Mouse (Mus musculus) mesoderm, embryonic 11.5 days (tissue): ENCODE data around the gene Dcaf7.

Experiments
- DNase-seq: peaks from one replicate; pipeline ENCODE4 v3.0.0-alpha.2; 2012; ENCODE audit warnings: low read depth, low spot score

The Dcaf7 gene

DNA sequence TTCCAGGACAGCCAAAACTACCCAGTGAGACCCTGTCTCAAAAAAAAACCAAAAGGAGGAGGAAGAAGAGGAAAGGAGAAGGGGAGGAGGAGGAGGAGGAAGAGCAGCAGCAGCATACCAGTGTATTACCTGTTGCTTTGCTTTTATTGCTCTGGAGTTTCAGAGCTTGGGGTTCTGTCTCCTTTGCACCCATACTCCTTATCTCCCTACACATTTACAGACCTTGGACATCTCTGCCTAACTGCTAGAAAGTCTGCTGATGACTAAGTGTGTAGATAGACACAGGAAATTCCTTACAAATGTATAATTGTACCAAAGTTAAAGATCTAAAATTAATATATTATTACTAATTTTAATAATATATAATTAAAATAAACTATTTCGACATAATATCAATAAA is 8.6 kb downstream of the Dcaf7 start:
- no peak for DNase-seq

DNA sequence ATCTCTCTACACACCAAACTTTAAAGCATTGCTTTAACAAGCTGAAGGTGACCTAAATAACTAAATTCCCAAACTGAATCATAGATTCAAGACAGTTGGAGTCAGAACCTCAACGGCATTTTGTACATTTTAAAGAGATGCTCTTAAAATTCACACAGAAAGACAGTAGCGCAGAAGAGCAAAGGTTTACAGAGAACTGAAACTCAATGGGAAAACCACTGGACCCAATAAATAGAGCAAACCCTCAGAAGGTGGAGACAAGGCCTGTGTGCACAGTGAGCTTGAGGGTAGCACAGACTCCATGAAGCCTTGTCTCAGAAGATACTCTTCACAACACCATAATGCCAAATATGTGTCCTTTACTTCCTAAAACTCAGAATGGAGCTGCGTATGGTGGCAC is 9.1 kb downstream of the Dcaf7 start:
- no peak for DNase-seq

DNA sequence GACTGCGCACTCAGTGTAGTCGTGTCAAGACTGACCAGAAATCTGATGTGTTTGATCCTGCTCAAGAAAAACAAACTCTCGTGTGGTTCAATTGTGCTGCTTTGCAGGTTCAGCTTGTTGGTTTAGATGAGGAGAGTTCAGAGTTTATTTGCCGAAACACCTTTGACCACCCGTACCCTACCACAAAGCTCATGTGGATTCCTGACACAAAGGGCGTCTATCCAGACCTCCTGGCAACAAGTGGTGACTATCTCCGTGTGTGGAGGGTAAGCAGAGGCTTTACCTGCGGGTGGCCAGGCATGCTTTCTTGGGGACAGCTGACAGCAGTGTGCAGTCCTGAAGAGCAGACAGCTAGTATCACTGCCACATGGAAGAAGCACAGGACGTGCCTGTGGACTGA is 9.9 kb downstream of the Dcaf7 start:
- no peak for DNase-seq

DNA sequence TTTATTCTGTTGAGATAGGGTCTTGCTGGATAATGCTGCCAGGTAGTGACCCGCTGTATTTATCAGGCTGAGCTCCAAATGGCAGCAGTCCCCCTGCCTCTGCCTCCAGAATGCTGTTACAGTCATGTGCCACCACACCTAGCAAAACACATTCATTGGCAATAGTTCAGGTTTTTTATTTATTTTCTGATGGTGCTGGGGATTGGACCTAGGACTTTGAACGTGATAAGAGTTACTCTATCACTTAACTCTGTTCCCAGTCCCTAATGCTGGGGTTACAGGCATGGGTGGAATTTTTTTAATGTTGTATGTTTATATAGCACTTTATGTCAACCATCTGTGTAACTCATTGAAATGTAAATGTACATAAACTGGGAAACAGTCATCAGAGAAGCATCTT is 17.2 kb downstream of the Dcaf7 start:
- DNase-seq, result no peak

- no peak for DNase-seq
Observed at GRCm38 (mm10) chr11:106054600-106054999, 17.9 kb downstream of the Dcaf7 start.

DNA sequence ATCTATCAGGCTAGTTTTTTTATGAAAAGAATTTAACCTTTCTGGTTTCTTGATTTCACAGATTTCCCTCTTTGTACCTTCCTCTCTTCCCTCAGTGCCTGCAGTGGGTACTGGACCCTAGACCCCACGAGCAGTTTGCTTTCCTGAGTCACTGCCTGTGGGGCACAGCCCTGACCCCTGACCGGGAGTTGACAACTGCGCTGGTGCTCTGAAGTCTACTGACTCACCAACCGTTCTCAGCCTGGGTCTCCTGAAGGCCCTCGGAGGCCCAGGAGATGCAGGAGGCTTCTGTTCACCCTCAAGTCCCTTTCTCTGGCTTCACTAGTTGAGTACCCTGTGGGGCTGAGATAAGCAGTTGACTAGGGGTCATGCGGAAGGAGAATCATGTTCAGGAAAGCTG is 18.7 kb downstream of the Dcaf7 start:
- no peak for DNase-seq

GRCm38 (mm10) chr11:106056819-106057491 is 20.3 kb downstream of the Dcaf7 start:
- no peak for DNase-seq

DNA sequence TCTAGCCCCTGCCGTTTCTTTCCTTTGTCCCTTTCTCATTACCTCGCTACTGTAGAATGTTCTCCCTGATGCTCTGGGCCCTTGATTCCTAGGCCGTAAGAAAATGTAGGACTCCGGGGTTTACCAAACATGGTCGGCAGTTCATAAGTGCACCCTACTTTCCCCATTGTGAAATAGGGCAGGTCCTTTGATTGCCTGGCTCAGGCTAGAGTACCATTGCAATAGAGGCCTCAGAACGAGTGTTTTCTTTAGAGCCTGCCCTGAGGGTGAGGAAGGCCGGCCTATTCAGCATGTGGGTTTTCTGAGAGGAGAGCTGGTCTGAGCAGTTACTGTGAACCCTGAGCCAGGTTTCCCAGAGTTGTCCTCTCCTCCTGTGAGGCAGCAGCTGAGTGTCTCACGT is 21.3 kb downstream of the Dcaf7 start:
- DNase-seq, result no peak

DNA sequence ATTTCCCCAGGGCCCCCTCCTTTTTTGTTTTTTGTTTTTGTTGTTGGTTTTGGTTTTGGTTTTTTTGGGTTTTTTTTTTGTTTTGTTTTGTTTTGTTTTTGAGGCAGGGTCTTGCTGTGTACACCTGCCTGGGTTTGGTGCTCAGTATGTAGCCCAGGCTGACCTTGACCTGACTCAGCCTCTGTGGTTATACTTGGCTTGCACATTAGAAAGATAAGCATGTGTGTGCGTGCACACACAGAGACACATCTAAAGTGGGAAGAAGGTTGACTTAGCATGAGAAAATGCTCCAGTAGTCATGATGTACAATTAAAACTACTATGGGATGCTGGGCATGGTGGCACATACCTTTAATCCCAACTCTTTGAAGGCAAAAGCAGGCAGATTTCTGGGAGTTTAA is 23.9 kb downstream of the Dcaf7 start:
- no peak for DNase-seq

DNA sequence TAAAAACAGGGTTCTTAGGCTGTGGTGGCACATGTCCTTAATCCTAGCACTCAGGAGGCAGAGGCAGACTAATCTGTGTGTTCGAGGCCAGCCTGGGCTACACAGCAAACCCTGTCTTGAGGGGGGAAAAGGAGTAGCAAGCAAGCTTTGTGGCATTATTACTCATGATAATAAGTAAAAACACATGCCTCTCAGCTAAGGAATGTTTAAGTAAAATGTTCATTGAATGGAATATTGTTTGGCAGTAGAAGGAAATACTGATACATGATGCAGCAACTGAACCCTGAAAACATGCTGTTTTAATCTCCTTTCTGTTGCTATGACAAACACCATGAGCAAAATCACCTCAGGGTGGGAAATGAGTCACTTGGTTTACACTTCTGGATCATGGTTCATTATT is 24.6 kb downstream of the Dcaf7 start:
- DNase-seq, result no peak

GRCm38 (mm10) chr11:106063756-106064155 is 27.1 kb downstream of the Dcaf7 start:
- DNase-seq, result no peak

DNA sequence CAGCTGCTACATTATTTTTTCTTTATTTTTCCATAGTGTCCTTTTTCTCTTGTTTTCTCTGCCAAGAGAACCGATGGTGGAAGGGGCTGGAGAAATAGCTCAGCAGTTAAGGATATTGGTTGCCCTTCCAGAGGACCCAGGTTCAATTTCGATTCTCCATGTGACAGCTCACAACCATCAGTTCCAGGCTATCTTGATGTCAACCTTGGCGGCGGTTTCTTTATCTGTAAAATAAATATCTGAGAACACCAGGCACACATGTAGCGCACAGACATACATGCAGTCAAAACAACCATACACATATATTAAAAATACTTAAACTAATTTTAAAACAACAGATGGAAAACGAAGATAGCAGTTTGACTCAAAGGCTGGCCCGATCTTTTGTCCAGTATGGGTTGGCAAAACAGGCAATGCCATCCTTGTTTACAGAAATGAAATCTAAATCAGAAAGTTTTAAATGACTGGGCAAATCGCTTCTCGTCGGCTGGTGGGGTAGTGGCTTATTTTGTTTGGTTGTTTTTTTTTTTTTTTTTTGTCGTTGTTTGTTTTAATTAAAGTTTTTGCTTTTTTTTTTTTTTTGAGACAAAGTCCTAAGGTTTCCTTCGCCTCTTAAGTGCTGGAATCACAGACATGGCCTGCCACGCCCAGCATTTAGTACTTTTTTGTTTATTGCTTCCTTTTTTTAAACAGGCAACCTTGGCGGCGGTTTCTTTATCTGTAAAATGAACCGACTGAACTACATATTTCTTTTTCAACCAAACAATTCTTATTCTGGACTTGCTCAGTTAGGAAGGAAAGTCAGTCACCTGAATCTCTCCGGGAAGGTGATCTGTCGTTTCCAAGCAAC is 28.6 kb downstream of the Dcaf7 start:
- DNase-seq, result no peak

DNA sequence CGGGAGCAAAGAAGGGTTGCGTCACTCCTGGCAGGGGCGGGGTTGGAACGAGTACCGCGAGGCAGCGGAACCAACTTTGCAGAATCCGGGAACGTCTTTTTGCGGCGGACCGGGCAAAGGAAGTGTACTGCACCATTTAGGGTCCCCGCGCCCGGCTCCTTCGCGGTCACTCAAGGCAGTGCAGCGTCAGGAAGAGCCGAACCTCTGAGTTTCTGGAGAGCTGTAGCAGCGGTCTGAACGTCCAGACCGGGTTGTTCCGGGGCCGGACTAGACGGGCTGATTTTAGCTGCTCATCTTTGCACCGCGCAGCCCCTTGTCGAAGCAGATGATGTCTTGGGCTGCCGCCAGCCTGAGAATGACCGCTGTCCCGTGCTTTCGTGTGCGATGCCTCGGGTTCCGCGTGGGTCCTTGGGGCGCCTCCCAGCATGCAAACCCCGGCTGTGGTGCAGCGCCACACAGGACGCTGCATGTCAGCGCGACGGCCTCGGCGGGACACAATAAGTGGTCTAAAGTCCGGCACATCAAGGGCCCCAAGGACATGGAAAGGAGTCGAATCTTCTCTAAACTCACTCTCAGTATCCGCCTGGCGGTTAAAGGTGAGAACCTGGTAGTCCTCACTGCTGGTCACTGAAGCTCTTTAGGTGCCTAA is 29.4 kb downstream of the Dcaf7 start, which contains the start of gene Taco1:
Gene Taco1 (plus strand): TSS at position 139 of the 649 bp plus-strand sequence.
- DNase-seq, result peak; percentile 95

DNA sequence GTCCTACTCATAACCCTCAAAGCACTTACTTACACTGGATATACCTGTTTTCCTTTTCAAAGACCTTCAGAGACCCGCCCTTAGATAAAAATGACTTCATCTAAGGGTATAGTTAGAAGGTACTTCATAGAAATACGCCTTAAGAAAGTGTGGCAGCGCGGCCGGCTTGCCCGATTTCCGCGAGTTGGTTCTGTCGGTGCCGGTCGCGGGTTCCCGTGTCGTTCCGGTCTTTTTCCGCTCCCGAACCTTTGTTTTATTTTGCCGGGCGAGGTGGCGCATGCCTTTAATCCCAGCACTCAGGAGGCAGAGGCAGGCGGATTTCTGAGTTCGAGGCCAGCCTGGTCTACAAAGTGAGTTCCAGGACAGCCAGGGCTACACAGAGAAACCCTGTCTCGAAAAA is 29.9 kb downstream of the Dcaf7 start:
- DNase-seq, result peak; percentile 100

DNA sequence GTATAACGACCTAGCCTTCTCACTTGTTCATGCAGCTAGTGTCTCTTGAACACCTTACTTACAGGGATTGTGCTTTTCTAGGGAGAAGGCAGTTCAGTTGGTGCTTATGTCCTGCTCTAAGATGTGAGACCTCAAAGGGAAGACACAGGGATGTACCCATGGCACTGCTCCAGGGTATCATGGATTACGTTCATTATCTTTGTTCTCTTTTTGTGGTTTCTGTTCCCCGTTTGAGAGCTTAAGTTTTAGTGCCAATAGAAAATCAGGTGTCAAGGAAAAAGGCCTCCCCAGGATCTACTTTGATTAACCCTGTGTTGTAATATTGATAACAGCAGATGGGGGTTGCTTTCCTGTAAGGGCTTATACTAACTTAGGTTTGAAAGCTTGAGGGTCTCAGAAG is 37.1 kb downstream of the Dcaf7 start:
- no peak for DNase-seq

- DNase-seq, result peak; percentile 72
Observed at GRCm38 (mm10) chr11:106076321-106076720, 39.6 kb downstream of the Dcaf7 start.

GRCm38 (mm10) chr11:106083708-106084701 is 47.3 kb downstream of the Dcaf7 start, which contains the start of gene Map3k3:
Map3k3 (plus strand) TSS chr11:106084613.
- DNase-seq, result peak; percentile 100

DNA sequence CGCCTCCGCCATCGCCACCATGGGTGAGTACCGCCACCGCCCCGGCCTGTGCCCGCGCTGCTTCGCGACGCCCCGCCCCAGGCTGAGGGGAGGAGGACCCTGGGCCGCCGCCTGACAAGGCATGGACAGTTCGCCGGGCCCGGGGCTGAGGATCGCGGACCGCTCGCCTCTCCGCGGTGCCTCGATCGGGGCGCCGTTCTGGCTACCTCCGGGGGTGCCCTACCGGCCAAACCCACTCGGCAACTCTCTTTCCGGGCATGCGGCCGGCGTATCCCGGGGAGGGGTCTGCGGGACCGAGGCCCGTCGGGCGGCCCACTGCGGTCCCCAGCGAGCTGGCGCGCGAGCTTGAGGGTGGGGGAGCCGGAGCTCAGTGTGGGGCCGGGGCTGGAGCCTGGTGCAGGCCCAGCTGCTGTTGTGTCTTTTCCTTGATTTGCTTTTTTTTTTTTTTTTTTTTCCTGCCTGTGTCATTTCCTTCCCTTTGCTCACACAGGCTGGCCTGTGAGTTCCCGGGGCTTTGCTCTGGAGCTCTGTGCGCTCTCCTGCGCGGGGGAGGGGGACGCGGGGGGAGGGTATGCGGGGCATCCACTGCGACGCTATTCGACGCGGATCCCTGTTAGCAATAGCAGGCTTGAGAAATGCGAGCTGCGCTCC is 48.4 kb downstream of the Dcaf7 start:
- peak; percentile 82 for DNase-seq

DNA sequence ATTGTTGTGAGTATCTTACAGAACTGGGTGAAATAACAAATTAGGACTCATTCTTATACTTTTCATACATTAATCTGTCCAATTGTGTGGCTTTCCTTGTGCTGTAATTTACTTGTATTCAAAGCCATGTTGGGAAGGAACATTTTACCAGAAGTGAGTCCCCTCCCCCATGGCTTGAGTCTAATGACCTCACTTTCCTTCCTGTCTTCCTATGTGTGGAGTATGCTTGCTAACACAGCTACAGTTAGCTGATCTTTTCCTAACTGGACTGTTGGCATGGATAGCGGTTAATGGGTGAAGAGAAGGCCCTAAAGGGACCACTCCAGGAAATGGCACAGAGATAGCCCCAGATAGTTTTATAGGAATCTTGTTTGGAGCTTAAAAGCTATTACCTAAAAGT is 61.6 kb downstream of the Dcaf7 start:
- DNase-seq, result no peak

- no peak for DNase-seq
Observed at GRCm38 (mm10) chr11:106102866-106103265, 66.2 kb downstream of the Dcaf7 start.
